Mouse (Mus musculus): ENCODE measurements around the gene Klf9.

Gene Klf9

GRCm38 (mm10) chr19:23163361-23163760 is 22.3 kb downstream of the Klf9 start:
- no peak for DNase-seq (ENCODE audit: low read depth, low spot score)

GRCm38 (mm10) chr19:23164651-23165240 is 23.7 kb downstream of the Klf9 start:
- no peak for DNase-seq (ENCODE audit: low read depth, low spot score)

GRCm38 (mm10) chr19:23166550-23167284 is 25.7 kb downstream of the Klf9 start:
- DNase-seq (ENCODE audit: low read depth, low spot score), result no peak

GRCm38 (mm10) chr19:23168899-23169658 is 28.1 kb downstream of the Klf9 start:
- DNase-seq (ENCODE audit: low read depth, low spot score), result no peak

- no peak for DNase-seq (ENCODE audit: low read depth, low spot score)
Measured at GRCm38 (mm10) chr19:23169659-23170050, 28.6 kb downstream of the Klf9 start.

- no peak for DNase-seq (ENCODE audit: low read depth, low spot score)
Measured at GRCm38 (mm10) chr19:23170476-23170875, 29.4 kb downstream of the Klf9 start.

GRCm38 (mm10) chr19:23171136-23171535 is 30.1 kb downstream of the Klf9 start:
- no peak for DNase-seq (ENCODE audit: low read depth, low spot score)

- no peak for DNase-seq (ENCODE audit: low read depth, low spot score)
Measured at GRCm38 (mm10) chr19:23175090-23175489, 34.1 kb downstream of the Klf9 start.

- no peak for DNase-seq (ENCODE audit: low read depth, low spot score)
Measured at GRCm38 (mm10) chr19:23175511-23175910, 34.5 kb downstream of the Klf9 start.

- no peak for DNase-seq (ENCODE audit: low read depth, low spot score)
Measured at GRCm38 (mm10) chr19:23178533-23178932, 37.5 kb downstream of the Klf9 start.

GRCm38 (mm10) chr19:23183493-23183892 is 42.5 kb downstream of the Klf9 start:
- no peak for DNase-seq (ENCODE audit: low read depth, low spot score)

GRCm38 (mm10) chr19:23184068-23184467 is 43.0 kb downstream of the Klf9 start:
- no peak for DNase-seq (ENCODE audit: low read depth, low spot score)

GRCm38 (mm10) chr19:23187732-23188131 is 46.7 kb downstream of the Klf9 start:
- DNase-seq (ENCODE audit: low read depth, low spot score), result no peak

GRCm38 (mm10) chr19:23188986-23189385 is 48.0 kb downstream of the Klf9 start:
- no peak for DNase-seq (ENCODE audit: low read depth, low spot score)

- no peak for DNase-seq (ENCODE audit: low read depth, low spot score)
Measured at GRCm38 (mm10) chr19:23189744-23190143, 48.7 kb downstream of the Klf9 start.

- DNase-seq (ENCODE audit: low read depth, low spot score), result no peak
Measured at GRCm38 (mm10) chr19:23191486-23191885, 50.5 kb downstream of the Klf9 start.

- DNase-seq (ENCODE audit: low read depth, low spot score), result no peak
Measured at GRCm38 (mm10) chr19:23193076-23193475, 52.0 kb downstream of the Klf9 start.

- DNase-seq (ENCODE audit: low read depth, low spot score), result no peak
Measured at GRCm38 (mm10) chr19:23202106-23202505, 61.1 kb downstream of the Klf9 start.

GRCm38 (mm10) chr19:23203505-23204053 is 62.6 kb downstream of the Klf9 start:
- DNase-seq (ENCODE audit: low read depth, low spot score), result no peak

- DNase-seq (ENCODE audit: low read depth, low spot score), result no peak
Measured at GRCm38 (mm10) chr19:23211325-23211724, 70.3 kb downstream of the Klf9 start.

GRCm38 (mm10) chr19:23214326-23214725 is 73.3 kb downstream of the Klf9 start:
- no peak for DNase-seq (ENCODE audit: low read depth, low spot score)
